Mouse (Mus musculus) left cerebral cortex, postnatal 10 days (tissue): ENCODE data around the gene Kdm6b. TPM values are rescaled to one million over a fixed set of nuclear protein-coding genes. Genes with fewer than 3 reads are reported as not detected.

Experiments
- DNase-seq, 2 experiments: peaks; one replicate each; pipeline ENCODE4 v3.0.0; 2021 to 2022; ENCODE audit warnings: low spot score in 2 of 2, mixed read lengths in 1 of 2; ENCODE audit errors: extremely low spot score in 1 of 2
- intact Hi-C: fragments of 180-260 bp; cut with DNase I; formaldehyde crosslinking; loops from one replicate; pipeline ENCODE4 v1.15.1; 2025
- total RNA-seq, 2 experiments: library from RNA; stranded (reverse); gene quantifications; 2 replicates each; pipeline ENCODE4 v1.2.3; 2021

The Kdm6b gene
- total RNA-seq, 2 experiments from 2014 or later: 42.7 to 43.9 TPM

DNA sequence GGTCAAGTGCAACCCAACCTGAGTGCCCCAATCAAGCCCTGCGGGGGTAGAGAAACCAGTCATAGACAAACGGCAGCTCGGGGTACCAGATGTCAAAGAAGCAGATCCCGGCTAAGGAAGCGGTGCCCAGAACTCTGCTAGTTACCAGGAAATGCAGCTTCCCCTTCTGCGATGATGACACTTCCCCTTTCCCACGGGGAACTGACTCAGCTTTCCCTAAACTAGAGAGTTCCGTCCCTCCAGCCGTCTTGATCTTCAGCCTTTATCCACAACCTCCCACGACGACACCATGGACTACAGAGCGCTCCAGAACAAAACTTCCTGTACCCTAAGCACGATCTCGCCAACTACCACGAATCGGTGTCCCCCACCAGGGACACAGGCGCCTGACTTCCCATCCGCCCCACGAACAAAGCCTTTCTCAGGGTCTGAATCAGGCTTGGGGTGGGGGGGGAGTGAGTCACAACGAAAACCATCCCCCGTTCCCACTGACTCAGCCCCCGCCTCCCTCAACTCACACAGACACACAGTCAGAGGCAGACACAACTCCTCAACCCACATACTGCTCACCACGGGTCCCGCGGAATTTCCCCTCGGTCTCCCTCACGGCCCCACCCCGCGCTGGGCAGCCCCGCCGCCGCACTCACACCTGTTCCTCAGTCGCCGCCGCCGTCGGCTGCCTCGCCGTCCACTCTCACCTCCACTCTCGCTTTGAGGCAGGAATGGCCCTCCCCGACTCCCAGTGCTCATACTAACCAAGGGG is 3.0 kb downstream of the Kdm6b start:
- DNase-seq: peak in 1 of 2 experiments; percentile 82
- intact Hi-C loops: loop anchor here (10.0 kb wide), 1 partner anchor 316 kb away; the partner anchor contains the start of gene Per1

- DNase-seq: no peak
- intact Hi-C loops: loop anchor here (10.0 kb wide), 1 partner anchor 315 kb away; the partner anchor contains the start of gene Per1
Observed at GRCm38 (mm10) chr11:69410045-69410309, 3.5 kb downstream of the Kdm6b start.

- intact Hi-C loops: loop anchor here (10.0 kb wide), 1 partner anchor 315 kb away; the partner anchor contains the start of gene Per1
- DNase-seq: peak; percentile 77 to 95
Observed at GRCm38 (mm10) chr11:69409378-69410044, 4.0 kb downstream of the Kdm6b start.

DNA sequence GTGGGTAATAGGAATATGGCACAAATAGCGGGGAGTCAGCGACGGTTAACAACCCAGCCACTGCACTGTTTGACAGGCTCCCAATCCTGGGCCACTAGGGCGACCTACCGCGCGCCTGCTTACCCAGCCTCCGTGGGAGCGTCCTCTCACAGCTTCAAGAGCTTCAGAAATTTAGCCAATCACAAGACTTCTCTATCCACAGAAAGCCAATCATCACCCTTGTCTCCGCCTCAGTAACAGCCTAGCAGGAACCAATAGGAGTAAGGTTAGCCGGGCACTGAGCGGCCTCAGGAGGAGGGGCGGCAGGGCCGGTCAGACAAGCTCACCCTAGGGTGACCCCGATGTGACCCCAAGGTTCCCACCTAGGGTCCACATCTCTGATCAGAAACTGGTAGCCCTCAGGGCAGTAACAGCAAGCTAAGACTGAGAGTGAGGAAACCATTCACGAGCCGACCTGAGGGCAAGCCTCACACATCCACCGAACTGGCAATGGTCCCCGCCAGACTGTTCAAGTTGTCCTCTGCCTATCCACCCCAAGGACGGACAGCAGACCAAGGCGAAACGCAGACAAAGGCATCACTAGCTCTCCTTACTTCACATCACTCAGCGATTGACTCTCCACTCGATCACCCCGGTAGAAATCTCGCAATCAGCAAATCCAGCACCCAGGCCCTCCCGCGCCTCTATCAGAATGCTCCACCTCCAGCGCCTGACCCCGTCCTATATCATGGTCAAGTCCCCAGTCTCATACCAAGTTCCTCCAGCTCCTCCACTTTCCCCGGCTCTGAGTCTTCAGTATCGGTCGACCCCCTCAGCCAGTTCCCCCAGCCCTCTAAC is 4.7 kb downstream of the Kdm6b start:
- peak; percentile 84 to 89 for DNase-seq
- intact Hi-C loops: no loop called here

- DNase-seq: no peak
- intact Hi-C loops: no loop called here
Observed at GRCm38 (mm10) chr11:69407724-69408004, 5.8 kb downstream of the Kdm6b start.

- intact Hi-C loops: no loop called here
- no peak for DNase-seq
Observed at GRCm38 (mm10) chr11:69406867-69407723, 6.4 kb downstream of the Kdm6b start.

- DNase-seq: peak in 1 of 2 experiments; percentile 46
- intact Hi-C loops: no loop called here
Observed at GRCm38 (mm10) chr11:69406282-69406681, 7.2 kb downstream of the Kdm6b start.

DNA sequence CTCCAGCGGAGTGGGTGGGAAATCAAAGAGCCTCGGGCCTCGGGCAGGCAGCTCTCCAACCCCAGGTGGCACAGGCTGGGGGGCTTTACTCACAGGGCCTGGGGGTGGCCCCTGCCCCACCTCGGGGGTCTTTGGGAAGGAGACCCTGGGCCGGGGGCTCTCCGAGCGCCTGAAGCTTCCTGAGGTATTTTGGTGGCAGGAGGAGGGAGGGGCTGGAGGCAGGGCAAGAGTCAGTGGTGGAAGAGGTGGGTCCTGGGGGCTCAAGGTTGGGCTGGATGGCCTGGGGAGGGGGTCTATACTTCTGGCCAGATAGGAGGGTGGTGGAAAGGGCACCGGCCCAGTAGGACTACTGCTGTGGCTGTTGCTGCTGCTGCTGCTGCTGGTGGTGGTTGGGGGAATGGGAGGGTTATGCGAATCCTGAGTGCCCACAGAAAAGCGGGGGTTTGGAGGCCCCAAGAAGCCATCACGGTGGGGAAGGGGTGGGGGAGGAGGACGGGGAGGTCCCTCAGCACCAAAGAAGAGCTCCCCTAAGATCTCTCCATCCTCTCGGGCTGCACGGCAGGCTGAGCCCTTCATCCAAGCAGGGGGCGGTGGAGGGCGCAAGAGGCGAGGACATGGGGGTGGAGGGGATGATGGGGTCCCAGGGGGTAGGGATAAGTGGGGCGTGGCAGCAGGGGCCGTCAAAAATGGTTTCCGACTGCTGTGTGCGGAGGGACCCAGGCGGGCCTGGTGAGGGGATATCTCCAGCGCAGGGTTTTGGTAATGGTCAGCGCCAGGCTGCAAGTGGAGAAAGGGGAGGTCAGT is 7.9 kb downstream of the Kdm6b start:
- intact Hi-C loops: no loop called here
- DNase-seq: no peak

DNA sequence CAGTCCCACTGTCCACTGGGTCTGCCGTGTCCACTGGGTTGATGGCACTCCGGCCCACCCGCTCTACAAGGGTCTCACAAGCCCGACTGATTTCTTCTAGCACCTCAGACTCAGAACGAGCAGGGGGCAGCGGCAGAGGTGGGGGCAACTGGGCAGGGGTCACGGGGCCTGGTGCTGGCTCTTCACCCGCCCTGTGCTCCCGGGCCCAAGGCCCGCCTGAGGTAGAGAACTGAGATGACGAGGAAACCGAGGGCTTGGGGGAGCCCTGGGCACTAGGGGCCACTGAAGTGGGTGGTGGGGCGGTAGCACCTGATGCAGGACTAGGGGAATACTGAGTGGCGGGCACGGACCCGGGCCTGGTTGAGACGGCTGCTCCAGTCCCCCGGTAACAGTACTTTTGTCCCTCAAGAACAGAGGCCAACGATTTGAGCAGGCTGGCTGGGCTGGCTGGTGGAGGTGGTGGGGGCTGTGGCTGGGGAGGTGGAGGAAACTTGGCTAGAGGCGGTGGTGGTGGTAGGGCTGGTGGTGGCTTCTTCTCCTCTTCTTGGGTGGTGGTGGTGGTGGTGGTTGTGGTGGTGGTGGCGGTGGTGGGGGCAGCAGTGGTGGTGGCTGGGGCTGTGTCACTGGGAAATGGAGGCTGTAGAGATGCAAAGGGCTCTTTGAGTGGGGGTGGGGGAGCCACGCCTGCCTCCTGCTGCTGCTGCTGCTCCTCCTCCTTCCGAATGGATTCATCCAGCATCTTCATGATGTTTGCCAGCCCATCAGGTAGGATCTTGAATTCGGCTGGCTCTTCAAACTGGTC is 8.7 kb downstream of the Kdm6b start:
- intact Hi-C loops: loop anchor here (5.0 kb wide), 1 partner anchor 108 kb away; no protein-coding TSS in a partner anchor

GRCm38 (mm10) chr11:69403691-69404594 is 9.5 kb downstream of the Kdm6b start:
- DNase-seq: peak in 1 of 2 experiments; percentile 37
- intact Hi-C loops: loop anchor here (5.0 kb wide), 1 partner anchor 108 kb away; no protein-coding TSS in a partner anchor

More for the DNA sequence above, 8.7 kb downstream of the Kdm6b start:
- no peak for DNase-seq

- no peak for DNase-seq
- intact Hi-C loops: loop anchor here (2.0 to 5.0 kb wide), 2 partner anchors 31 to 110 kb away; no protein-coding TSS in a partner anchor
Observed at GRCm38 (mm10) chr11:69401987-69402386, 11.5 kb downstream of the Kdm6b start.

- intact Hi-C loops: loop anchor here (2.0 to 5.0 kb wide), 2 partner anchors 32 to 111 kb away; no protein-coding TSS in a partner anchor
- peak; percentile 88 to 91 for DNase-seq
Observed at GRCm38 (mm10) chr11:69401210-69401637, 12.3 kb downstream of the Kdm6b start.

- DNase-seq: no peak
- intact Hi-C loops: loop anchor here (2.0 to 5.0 kb wide), 2 partner anchors 33 to 112 kb away; no protein-coding TSS in a partner anchor
Observed at GRCm38 (mm10) chr11:69400083-69400850, 13.2 kb downstream of the Kdm6b start.

DNA sequence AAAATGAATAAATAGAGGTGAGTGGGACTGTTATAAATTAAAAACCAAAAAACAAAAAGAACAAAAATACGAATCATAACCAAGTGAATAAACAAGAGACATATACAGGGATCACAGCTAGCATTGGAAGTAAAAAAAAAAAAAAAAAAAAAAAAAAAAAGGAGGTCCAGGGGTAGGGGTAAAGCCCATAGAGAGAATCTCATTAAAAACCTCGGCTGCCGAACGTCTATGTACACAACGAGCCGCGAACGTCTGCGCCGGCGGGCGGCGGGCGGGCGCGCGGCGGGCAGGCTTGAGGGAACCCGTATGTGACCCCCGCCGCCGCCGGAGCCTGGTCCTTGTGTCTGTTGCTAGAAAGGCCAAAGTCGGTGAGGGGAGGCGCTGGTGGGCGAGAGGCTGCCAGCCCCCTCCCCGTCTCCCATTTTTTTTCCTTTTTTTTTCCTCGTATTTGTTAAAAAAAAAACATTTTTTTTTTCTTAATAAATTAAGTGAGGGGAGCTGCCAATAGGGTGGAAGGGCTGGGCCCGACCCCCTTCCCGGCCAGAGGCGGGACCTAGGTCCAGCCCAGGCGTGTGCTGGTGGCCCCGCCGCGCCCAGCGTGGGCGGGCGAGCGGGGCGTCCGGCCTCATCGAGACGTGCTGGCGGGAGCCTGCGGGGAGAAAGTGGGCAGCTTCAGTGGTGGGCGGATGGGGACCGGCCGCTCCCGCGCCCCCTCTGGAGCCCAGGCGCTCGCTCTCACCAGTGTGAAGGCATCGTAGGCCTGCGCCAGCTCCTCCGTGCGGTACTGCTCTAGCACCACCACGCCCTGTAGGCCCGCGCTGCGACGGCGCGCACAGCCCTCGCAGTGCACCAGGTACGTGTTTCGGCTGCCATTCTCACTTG is 14.0 kb downstream of the Kdm6b start:
- DNase-seq: peak in 1 of 2 experiments; percentile 53

More for the DNA sequence above, 14.0 kb downstream of the Kdm6b start:
- intact Hi-C loops: loop anchor here (2.0 to 5.0 kb wide), 2 partner anchors 33 to 113 kb away; no protein-coding TSS in a partner anchor
